Mouse (Mus musculus): ENCODE data around the gene Dpf1.

GRCm38 (mm10) chr7:29306619-29307018 is 2.9 kb downstream of the Dpf1 start:
- TF ChIP-seq POLR2A (IDR thresholded peaks at IDR 0.05; ENCODE audit: control insufficient read depth in 1 of 2, insufficient read depth in 1 of 2, low read depth in 1 of 2, low read length in 2 of 2, poor library complexity in 1 of 2), result no peak
- TF ChIP-seq CTCF (IDR thresholded peaks at IDR 0.05 in 2 of 3, conservative IDR thresholded peaks at IDR 0.05 in 1 of 3; ENCODE audit: control insufficient read depth in 1 of 3, insufficient read depth in 1 of 3, low read depth in 2 of 3, low read length in 3 of 3, poor library complexity in 1 of 3, severe bottlenecking in 1 of 3), result peak; percentile 38 to 68 (median 53); a peak in 5 of 6 replicates
- no peak for TF ChIP-seq NRF1 (IDR thresholded peaks at IDR 0.05; ENCODE audit: insufficient read depth, low read depth, low read length, poor library complexity, severe bottlenecking)
- TF ChIP-seq NELFE (IDR thresholded peaks at IDR 0.05; ENCODE audit: low read depth, low read length), result no peak
- peak; percentile 43; the same call in 1 of the 2 replicates for TF ChIP-seq ZNF384 (IDR thresholded peaks at IDR 0.05; ENCODE audit: low read depth, low read length)
- TF ChIP-seq HCFC1 (IDR thresholded peaks at IDR 0.05; ENCODE audit: low read depth, low read length), result peak; percentile 52
